Mouse (Mus musculus): ENCODE data around the gene Map2. TPM values are rescaled to one million over a fixed set of nuclear protein-coding genes. Genes with fewer than 3 reads are reported as not detected.
A peak's percentile ranks its signal among the peaks of the same experiment; 100 is the strongest.

The Map2 gene
- total RNA-seq (2014; rRNA removed) (1,392 and 1,504 TPM in 2 replicates), polyA plus RNA-seq (2015; fragmentation: Nextera tagmentation; extraction: Ambion mirVana) (292 and 341 TPM in 2 replicates)

DNA sequence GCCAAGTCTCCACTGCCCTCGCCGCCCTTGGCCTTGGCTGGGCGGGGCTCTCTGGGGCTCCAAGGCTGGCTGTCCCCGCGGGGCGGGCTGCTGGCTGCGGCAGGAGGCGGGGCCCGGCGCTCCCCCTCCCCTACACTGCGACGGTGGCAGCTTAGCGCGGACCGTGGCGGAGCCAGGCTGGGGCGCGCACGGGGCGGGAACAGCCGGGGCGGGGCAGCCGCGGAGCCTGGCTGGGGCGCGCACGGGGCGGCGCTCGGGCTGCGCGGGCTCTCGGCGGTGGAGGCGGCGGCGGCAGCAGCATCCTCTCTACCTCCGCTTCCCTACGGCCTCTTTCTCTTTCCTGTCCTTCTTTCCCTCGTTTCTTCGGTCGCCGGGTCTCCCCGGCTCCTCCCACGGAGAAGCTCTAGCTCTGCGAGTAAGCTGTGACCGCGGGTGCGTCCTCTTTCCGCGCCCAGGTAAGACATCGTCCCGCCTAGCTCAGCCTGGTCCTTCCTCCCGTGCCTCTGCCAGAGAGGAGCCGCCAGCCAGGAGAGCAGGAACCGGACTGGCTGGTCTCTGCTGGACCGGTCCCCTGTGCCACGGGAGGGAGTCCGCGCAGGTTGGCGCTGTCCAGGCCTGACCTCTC is at the start of gene Map2:
TSS of gene Map2 (plus strand) at position 233 of the 625 bp plus-strand sequence.
- Histone ChIP-seq H3K27me3 (ENCODE audit: insufficient read depth, low read length) (no peaks in the 10 kb centered on the region), H3K9ac (replicated peaks; ENCODE audit: low read length, poor library complexity, severe bottlenecking) (peak within 1 kb of the TSS; percentile 75), H3K27ac (ENCODE audit: low read depth, low read length) (peak within 1 kb of the TSS; percentile 85), H3K4me1 (ENCODE audit: insufficient read depth, low read length) (peaks cover 7% of the 10 kb centered on the region; the same call in 1 of the 2 replicates), H3K4me3 (ENCODE audit: low read depth, low read length) (peak within 1 kb of the TSS; percentile 90), H3K4me2 (ENCODE audit: low read depth, low read length, poor library complexity, severe bottlenecking) (peak within 1 kb of the TSS; percentile 78), H3K36me3 (ENCODE audit: insufficient read depth, low read length) (no peaks in the 10 kb centered on the region), H3K9me3 (ENCODE audit: low read length) (no peaks in the 10 kb centered on the region)
- WGBS, result under 1% methylated on average over 40 of the region's 61 CpGs
- DNase-seq (ENCODE audit: low spot score) (peak; percentile 90), ATAC-seq (ENCODE audit: low FRiP score) (peak; percentile 95)
- no peak for TF ChIP-seq CTCF (IDR thresholded peaks at IDR 0.05)

- H3K36me3 ChIP-seq (ENCODE audit: insufficient read depth, low read length), result no peaks in the 10 kb centered on the region
- no peak overlapping the region for H3K4me3 ChIP-seq (ENCODE audit: low read depth, low read length)
- no peaks in the 10 kb centered on the region for H3K27me3 ChIP-seq (ENCODE audit: insufficient read depth, low read length)
- DNase-seq (ENCODE audit: low spot score), result no peak
- TF ChIP-seq CTCF (IDR thresholded peaks at IDR 0.05), result no peak
- H3K4me1 ChIP-seq (ENCODE audit: insufficient read depth, low read length), result no peaks in the 10 kb centered on the region
- H3K4me2 ChIP-seq (ENCODE audit: low read depth, low read length, poor library complexity, severe bottlenecking), result no peak overlapping the region
- ATAC-seq (ENCODE audit: low FRiP score), result no peak
- H3K9me3 ChIP-seq (ENCODE audit: low read length), result no peaks in the 10 kb centered on the region
- H3K27ac ChIP-seq (ENCODE audit: low read depth, low read length), result no peak overlapping the region
- H3K9ac ChIP-seq (replicated peaks; ENCODE audit: low read length, poor library complexity, severe bottlenecking), result no peak overlapping the region
Observed at GRCm38 (mm10) chr1:66133014-66133413, 42.1 kb upstream of the Map2 start.

GRCm38 (mm10) chr1:66135324-66135723 is 39.7 kb upstream of the Map2 start:
- DNase-seq (ENCODE audit: low spot score) (no peak), ATAC-seq (ENCODE audit: low FRiP score) (no peak)
- no peak for TF ChIP-seq CTCF (IDR thresholded peaks at IDR 0.05)
- H3K36me3 ChIP-seq (ENCODE audit: insufficient read depth, low read length), result no peaks in the 10 kb centered on the region
- no peaks in the 10 kb centered on the region for H3K9me3 ChIP-seq (ENCODE audit: low read length)
- no peaks in the 10 kb centered on the region for H3K4me1 ChIP-seq (ENCODE audit: insufficient read depth, low read length)
- no peak overlapping the region for H3K4me2 ChIP-seq (ENCODE audit: low read depth, low read length, poor library complexity, severe bottlenecking)
- no peak overlapping the region for H3K4me3 ChIP-seq (ENCODE audit: low read depth, low read length)
- H3K9ac ChIP-seq (replicated peaks; ENCODE audit: low read length, poor library complexity, severe bottlenecking), result no peak overlapping the region
- H3K27ac ChIP-seq (ENCODE audit: low read depth, low read length), result no peak overlapping the region
- no peaks in the 10 kb centered on the region for H3K27me3 ChIP-seq (ENCODE audit: insufficient read depth, low read length)

DNA sequence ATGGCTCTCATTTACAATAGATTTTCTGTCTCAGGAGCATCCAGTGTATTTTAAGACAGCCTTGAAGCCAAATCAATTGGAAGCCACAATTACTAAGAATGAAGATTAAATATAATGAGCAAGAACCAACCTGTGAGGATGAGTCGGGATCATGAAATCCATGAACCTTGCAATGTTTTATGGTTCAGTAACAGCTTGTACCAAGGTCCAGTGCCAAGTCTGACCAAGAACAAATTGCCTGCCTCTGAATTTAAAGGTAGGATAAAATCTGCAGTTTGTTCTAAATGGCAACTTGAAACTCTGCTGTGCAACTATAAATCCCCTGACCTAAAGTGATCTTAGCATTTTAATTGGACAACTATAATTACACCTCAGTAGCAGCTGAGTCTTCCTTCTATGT is 34.4 kb upstream of the Map2 start:
- no peak overlapping the region for H3K9ac ChIP-seq (replicated peaks; ENCODE audit: low read length, poor library complexity, severe bottlenecking)
- no peak for TF ChIP-seq CTCF (IDR thresholded peaks at IDR 0.05)
- WGBS, result 92% methylated on average over 1 of the region's 1 CpGs
- H3K9me3 ChIP-seq (ENCODE audit: low read length), result no peaks in the 10 kb centered on the region
- no peak overlapping the region for H3K4me2 ChIP-seq (ENCODE audit: low read depth, low read length, poor library complexity, severe bottlenecking)
- no peaks in the 10 kb centered on the region for H3K4me1 ChIP-seq (ENCODE audit: insufficient read depth, low read length)
- no peak overlapping the region for H3K4me3 ChIP-seq (ENCODE audit: low read depth, low read length)
- ATAC-seq (ENCODE audit: low FRiP score) (no peak), DNase-seq (ENCODE audit: low spot score) (no peak)
- H3K36me3 ChIP-seq (ENCODE audit: insufficient read depth, low read length), result no peaks in the 10 kb centered on the region
- no peak overlapping the region for H3K27ac ChIP-seq (ENCODE audit: low read depth, low read length)
- no peaks in the 10 kb centered on the region for H3K27me3 ChIP-seq (ENCODE audit: insufficient read depth, low read length)

DNA sequence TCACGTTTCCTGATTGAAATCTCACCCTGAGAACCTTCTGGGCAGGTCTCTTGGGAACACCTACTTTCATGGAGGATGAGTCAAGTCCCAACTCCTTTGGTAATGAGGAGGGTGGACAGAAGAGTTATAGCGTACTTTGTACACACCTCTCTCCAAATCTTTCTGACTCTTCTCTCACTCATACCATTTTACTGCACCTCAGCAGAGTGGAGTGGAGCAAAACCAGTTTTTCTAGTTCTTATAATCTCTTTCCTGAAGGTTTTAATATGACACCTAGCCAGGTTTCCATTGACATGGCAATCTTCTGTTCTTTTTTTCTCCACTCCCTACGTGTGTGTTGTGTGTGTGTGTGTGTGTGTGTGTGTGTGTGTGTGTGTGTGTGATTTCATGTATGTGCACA is 29.9 kb upstream of the Map2 start:
- DNase-seq (ENCODE audit: low spot score) (no peak), ATAC-seq (ENCODE audit: low FRiP score) (no peak)
- no peak for TF ChIP-seq CTCF (IDR thresholded peaks at IDR 0.05)
- Histone ChIP-seq H3K36me3 (ENCODE audit: insufficient read depth, low read length) (no peaks in the 10 kb centered on the region), H3K4me1 (ENCODE audit: insufficient read depth, low read length) (peaks cover 7% of the 10 kb centered on the region; the same call in 1 of the 2 replicates), H3K9ac (replicated peaks; ENCODE audit: low read length, poor library complexity, severe bottlenecking) (no peak overlapping the region), H3K27ac (ENCODE audit: low read depth, low read length) (no peak overlapping the region), H3K4me3 (ENCODE audit: low read depth, low read length) (no peak overlapping the region), H3K27me3 (ENCODE audit: insufficient read depth, low read length) (no peaks in the 10 kb centered on the region), H3K9me3 (ENCODE audit: low read length) (no peaks in the 10 kb centered on the region), H3K4me2 (ENCODE audit: low read depth, low read length, poor library complexity, severe bottlenecking) (no peak overlapping the region)
- WGBS, result 78% methylated on average over 3 of the region's 3 CpGs

- DNase-seq (ENCODE audit: low spot score), result peak; percentile 75
- H3K4me1 ChIP-seq (ENCODE audit: insufficient read depth, low read length), result peaks cover 7% of the 10 kb centered on the region; the same call in 1 of the 2 replicates
- TF ChIP-seq CTCF (IDR thresholded peaks at IDR 0.05), result peak; percentile 44
- no peak overlapping the region for H3K4me3 ChIP-seq (ENCODE audit: low read depth, low read length)
- WGBS, result 10% methylated on average over 2 of the region's 2 CpGs
- peak overlapping the region; percentile 73 for H3K27ac ChIP-seq (ENCODE audit: low read depth, low read length)
- ATAC-seq (ENCODE audit: low FRiP score), result peak; percentile 82
- no peaks in the 10 kb centered on the region for H3K27me3 ChIP-seq (ENCODE audit: insufficient read depth, low read length)
- no peaks in the 10 kb centered on the region for H3K9me3 ChIP-seq (ENCODE audit: low read length)
- no peaks in the 10 kb centered on the region for H3K36me3 ChIP-seq (ENCODE audit: insufficient read depth, low read length)
- no peak overlapping the region for H3K4me2 ChIP-seq (ENCODE audit: low read depth, low read length, poor library complexity, severe bottlenecking)
- H3K9ac ChIP-seq (replicated peaks; ENCODE audit: low read length, poor library complexity, severe bottlenecking), result no peak overlapping the region
Observed at GRCm38 (mm10) chr1:66148825-66149514, 26.1 kb upstream of the Map2 start.
